Mouse (Mus musculus) erythroblast, embryonic 14.5 days (primary cell): ENCODE measurements around the gene Por. TPM values are rescaled to one million over a fixed set of nuclear protein-coding genes. Genes with fewer than 3 reads are reported as not detected.

Experiments
- H3K27me3 ChIP-seq: 2 replicates; pipeline ENCODE4 v1.6.1; 2012; ENCODE audit warnings: inconsistent platforms; ENCODE audit not compliant: control insufficient read depth
- H3K36me3 ChIP-seq: 2 replicates; pipeline ENCODE4 v1.6.1; 2012; ENCODE audit warnings: mild to moderate bottlenecking, inconsistent platforms; ENCODE audit not compliant: control insufficient read depth
- H3K4me1 ChIP-seq: 2 replicates; pipeline ENCODE4 v1.6.1; 2012; ENCODE audit warnings: inconsistent platforms; ENCODE audit not compliant: control insufficient read depth
- H3K4me3 ChIP-seq: replicated peaks from 2 replicates; pipeline ENCODE3; 2012; ENCODE audit warnings: moderate library complexity, mild to moderate bottlenecking, inconsistent platforms
- H3K9me3 ChIP-seq: 2 replicates; pipeline ENCODE4 v1.6.1; 2012; ENCODE audit warnings: low read length, inconsistent platforms, mixed read lengths; ENCODE audit not compliant: control insufficient read depth
- GATA1 ChIP-seq: IDR thresholded peaks from 2 replicates; pipeline ENCODE4 v1.6.1; 2012; ENCODE audit warnings: low read length, inconsistent platforms, mixed read lengths
- TAL1 ChIP-seq: IDR thresholded peaks from 3 replicates; pipeline ENCODE4 v1.6.1; 2012; ENCODE audit warnings: low read length, inconsistent platforms, mixed read lengths
- polyA plus RNA-seq: library from polyadenylated mRNA; stranded (reverse); fragments of >175 nt; gene quantifications from 2 replicates; pipeline ENCODE4 v1.2.3, GENCODE M21; 2012

The Por gene
- polyA plus RNA-seq, 1 experiment = 2.5 TPM

- Histone ChIP-seq H3K27me3 (no peaks in the 10 kb centered on the region), H3K36me3 (peaks cover 73% of the 10 kb centered on the region), H3K9me3 (peaks cover 11% of the 10 kb centered on the region), H3K4me3 (no peak overlapping the region), H3K4me1 (no peaks in the 10 kb centered on the region)
- no peak for TF ChIP-seq TAL1
- no peak for TF ChIP-seq GATA1
Observed at GRCm38 (mm10) chr5:135734057-135734680, 64.3 kb downstream of the Por start.

GRCm38 (mm10) chr5:135735741-135736140 lies 65.9 kb downstream of the Por start:
- no peak overlapping the region for H3K4me3 ChIP-seq
- H3K27me3 ChIP-seq = no peaks in the 10 kb centered on the region
- H3K9me3 ChIP-seq = peaks cover 11% of the 10 kb centered on the region
- no peaks in the 10 kb centered on the region for H3K4me1 ChIP-seq
- TF ChIP-seq TAL1 = no peak
- TF ChIP-seq GATA1 = no peak
- peaks cover 58% of the 10 kb centered on the region for H3K36me3 ChIP-seq

- peaks cover 11% of the 10 kb centered on the region for H3K9me3 ChIP-seq
- H3K4me1 ChIP-seq = no peaks in the 10 kb centered on the region
- H3K36me3 ChIP-seq = peaks cover 50% of the 10 kb centered on the region
- no peak overlapping the region for H3K4me3 ChIP-seq
- TF ChIP-seq TAL1 (no peak), GATA1 (no peak)
- no peaks in the 10 kb centered on the region for H3K27me3 ChIP-seq
Observed at GRCm38 (mm10) chr5:135736544-135736943, 66.7 kb downstream of the Por start.

- no peak overlapping the region for H3K4me3 ChIP-seq
- no peaks in the 10 kb centered on the region for H3K4me1 ChIP-seq
- H3K9me3 ChIP-seq = peaks cover 11% of the 10 kb centered on the region
- TF ChIP-seq TAL1 (no peak), GATA1 (no peak)
- H3K27me3 ChIP-seq = no peaks in the 10 kb centered on the region
- peaks cover 44% of the 10 kb centered on the region for H3K36me3 ChIP-seq
Observed at GRCm38 (mm10) chr5:135737154-135737553, 67.3 kb downstream of the Por start.

GRCm38 (mm10) chr5:135738266-135738665 lies 68.4 kb downstream of the Por start:
- peaks cover 6% of the 10 kb centered on the region for H3K27me3 ChIP-seq
- H3K9me3 ChIP-seq = peaks cover 11% of the 10 kb centered on the region
- no peak for TF ChIP-seq GATA1
- no peak for TF ChIP-seq TAL1
- no peak overlapping the region for H3K4me3 ChIP-seq
- H3K4me1 ChIP-seq = peaks cover 6% of the 10 kb centered on the region
- H3K36me3 ChIP-seq = peaks cover 32% of the 10 kb centered on the region

GRCm38 (mm10) chr5:135742156-135742555 lies 72.3 kb downstream of the Por start:
- 0 out of 2 replicates have a peak, but pooled peaks cover under 1% of the 10 kb centered on the region for H3K9me3 ChIP-seq
- peaks cover 9% of the 10 kb centered on the region for H3K27me3 ChIP-seq
- H3K36me3 ChIP-seq = no peaks in the 10 kb centered on the region; the same call in 1 of the 2 replicates
- TF ChIP-seq GATA1 (no peak), TAL1 (no peak)
- H3K4me1 ChIP-seq = peaks cover 20% of the 10 kb centered on the region
- no peak overlapping the region for H3K4me3 ChIP-seq

GRCm38 (mm10) chr5:135742941-135743740 lies 73.3 kb downstream of the Por start:
- no peak for TF ChIP-seq TAL1
- TF ChIP-seq GATA1 = no peak
- H3K9me3 ChIP-seq = peaks cover 7% of the 10 kb centered on the region
- H3K27me3 ChIP-seq = peaks cover 9% of the 10 kb centered on the region
- H3K36me3 ChIP-seq = no peaks in the 10 kb centered on the region; the same call in 1 of the 2 replicates
- H3K4me3 ChIP-seq = peak overlapping the region; percentile 71
- H3K4me1 ChIP-seq = peaks cover 20% of the 10 kb centered on the region

GRCm38 (mm10) chr5:135743741-135744609 lies 74.1 kb downstream of the Por start, which contains the start of gene Tmem120a:
Tmem120a (minus strand) TSS chr5:135744448.
- Histone ChIP-seq H3K36me3 (no peaks in the 10 kb centered on the region; the same call in 1 of the 2 replicates), H3K4me1 (peaks cover 20% of the 10 kb centered on the region), H3K4me3 (peak within 1 kb of the TSS; percentile 71), H3K27me3 (peaks cover 9% of the 10 kb centered on the region), H3K9me3 (peaks cover 9% of the 10 kb centered on the region)
- TF ChIP-seq GATA1 (no peak), TAL1 (no peak)
